Mouse (Mus musculus) kidney, postnatal 0 days (tissue): ENCODE results near the gene Igfbp2. TPM values are rescaled to one million over a fixed set of nuclear protein-coding genes. Genes with fewer than 3 reads are reported as not detected.

Experiments used
- ATAC-seq: fragments of 200-750 bp; cut with Nextera tagmentation; replicated peaks from 2 replicates; pipeline ENCODE4 v1.8.0; 2017; ENCODE audit warnings: low read depth, moderate number of reproducible peaks, moderate TSS enrichment, moderate library complexity; ENCODE audit not compliant: low FRiP score
- DNase-seq: peaks from one replicate; pipeline ENCODE4 v3.0.0-alpha.2; 2016; ENCODE audit warnings: low spot score
- H3K27ac ChIP-seq: fragments of 300-500 bp; sonication (generic); 2 replicates; pipeline ENCODE4 v1.5.1; 2014; ENCODE audit warnings: mild to moderate bottlenecking
- H3K27me3 ChIP-seq: fragments of 300-500 bp; sonication (generic); 2 replicates; pipeline ENCODE4 v1.6.1; 2014; ENCODE audit warnings: low read length, mixed read lengths; ENCODE audit not compliant: insufficient read depth
- H3K36me3 ChIP-seq: fragments of 300-500 bp; sonication (generic); 2 replicates; pipeline ENCODE4 v1.6.1; 2014; ENCODE audit warnings: low read length, mixed read lengths; ENCODE audit not compliant: insufficient read depth
- H3K4me1 ChIP-seq: fragments of 300-500 bp; sonication (generic); replicated peaks from 2 replicates; pipeline ENCODE4 v1.6.1; 2014; ENCODE audit warnings: antibody characterized with exemption, low read length, mixed read lengths; ENCODE audit not compliant: insufficient read depth
- H3K4me2 ChIP-seq: fragments of 300-500 bp; sonication (generic); 2 replicates; pipeline ENCODE4 v1.6.1; 2014; ENCODE audit warnings: mild to moderate bottlenecking, low read length, moderate library complexity, mixed read lengths
- H3K4me3 ChIP-seq: fragments of 300-500 bp; sonication (generic); replicated peaks from 2 replicates; pipeline ENCODE4 v1.5.1; 2014; ENCODE audit warnings: low read depth, low read length
- H3K9ac ChIP-seq: fragments of 300-500 bp; sonication (generic); 2 replicates; pipeline ENCODE4 v1.6.1; 2014; ENCODE audit warnings: low read depth, low read length
- H3K9me3 ChIP-seq: fragments of 300-500 bp; sonication (generic); replicated peaks from 2 replicates; pipeline ENCODE4 v1.6.1; 2016; ENCODE audit warnings: low read length, inconsistent platforms, mixed read lengths
- CTCF ChIP-seq: IDR thresholded peaks from 2 replicates; pipeline ENCODE4 v1.5.1; 2016; ENCODE audit warnings: antibody characterized with exemption, low read depth, mild to moderate bottlenecking, moderate library complexity
- WGBS: fragments of 180-500 bp; shearing (Covaris S2); extraction: QIAGEN DNeasy Blood & Tissue Kit; methylation state at CpG from one replicate; pipeline ENCODE4 v1.1.7; 2014; 5-methylcytosine and 5-hydroxymethylcytosine counted together
- polyA plus RNA-seq: library from polyadenylated mRNA; unstranded; fragments of >200 nt; fragmentation: Nextera tagmentation; extraction: Ambion mirVana; gene quantifications from 2 replicates; pipeline ENCODE4 v1.2.1, GENCODE M21; 2015

The Igfbp2 gene
- polyA plus RNA-seq, 1 experiment from 2014 or later: 123 TPM

- Histone ChIP-seq H3K4me3 (no peak overlapping the region), H3K9me3 (no peaks in the 10 kb centered on the region), H3K9ac (no peak overlapping the region), H3K27ac (no peak overlapping the region), H3K4me2 (no peak overlapping the region), H3K36me3 (peaks cover 6% of the 10 kb centered on the region; the same call in 1 of the 2 replicates), H3K27me3 (no peaks in the 10 kb centered on the region), H3K4me1 (peaks cover 8% of the 10 kb centered on the region)
- TF ChIP-seq CTCF: no peak
- DNase-seq: no peak
- WGBS: 57% methylated on average over 5 of the region's 5 CpGs
- no peak for ATAC-seq
Measured at GRCm38 (mm10) chr1:72866417-72866816, 42.1 kb downstream of the Igfbp2 start.

GRCm38 (mm10) chr1:72867346-72867745 lies 43.0 kb downstream of the Igfbp2 start:
- Histone ChIP-seq H3K36me3 (peaks cover 4% of the 10 kb centered on the region; the same call in 1 of the 2 replicates), H3K27ac (no peak overlapping the region), H3K4me2 (no peak overlapping the region), H3K9me3 (no peaks in the 10 kb centered on the region), H3K9ac (no peak overlapping the region), H3K4me3 (no peak overlapping the region), H3K4me1 (peaks cover 8% of the 10 kb centered on the region), H3K27me3 (no peaks in the 10 kb centered on the region)
- DNase-seq (no peak), ATAC-seq (no peak)
- TF ChIP-seq CTCF: no peak
- WGBS: 52% methylated on average over 1 of the region's 1 CpGs

- Histone ChIP-seq H3K4me1 (peaks cover 8% of the 10 kb centered on the region), H3K27ac (no peak overlapping the region; the same call in 1 of the 2 replicates), H3K9ac (no peak overlapping the region), H3K9me3 (no peaks in the 10 kb centered on the region), H3K27me3 (no peaks in the 10 kb centered on the region), H3K4me3 (no peak overlapping the region), H3K36me3 (no peaks in the 10 kb centered on the region), H3K4me2 (no peak overlapping the region)
- TF ChIP-seq CTCF: no peak
- DNase-seq (no peak), ATAC-seq (no peak)
- 66% methylated on average over 10 of the region's 10 CpGs for WGBS
Measured at GRCm38 (mm10) chr1:72868429-72869215, 44.3 kb downstream of the Igfbp2 start.

- H3K4me3 ChIP-seq: no peak overlapping the region
- H3K4me2 ChIP-seq: no peak overlapping the region
- no peaks in the 10 kb centered on the region for H3K9me3 ChIP-seq
- DNase-seq (no peak), ATAC-seq (no peak)
- TF ChIP-seq CTCF: no peak
- H3K27ac ChIP-seq: no peak overlapping the region
- H3K36me3 ChIP-seq: no peaks in the 10 kb centered on the region
- H3K9ac ChIP-seq: no peak overlapping the region
- H3K4me1 ChIP-seq: peaks cover 8% of the 10 kb centered on the region
- H3K27me3 ChIP-seq: no peaks in the 10 kb centered on the region
Measured at GRCm38 (mm10) chr1:72869275-72869674, 45.0 kb downstream of the Igfbp2 start.

- peak; percentile 62 for ATAC-seq
- no peaks in the 10 kb centered on the region for H3K9me3 ChIP-seq
- 7% methylated on average over 22 of the region's 22 CpGs for WGBS
Measured at GRCm38 (mm10) chr1:72869681-72870614, 45.6 kb downstream of the Igfbp2 start.

More at GRCm38 (mm10) chr1:72869681-72870614, 45.6 kb downstream of the Igfbp2 start:
- no peak for TF ChIP-seq CTCF
- H3K27ac ChIP-seq: peak overlapping the region; percentile 75
- peaks cover 8% of the 10 kb centered on the region for H3K4me1 ChIP-seq
- peak overlapping the region; percentile 91 for H3K4me2 ChIP-seq
- peak overlapping the region; percentile 65 for H3K4me3 ChIP-seq
- no peaks in the 10 kb centered on the region for H3K36me3 ChIP-seq
- H3K27me3 ChIP-seq: no peaks in the 10 kb centered on the region
- peak; percentile 93 for DNase-seq
- H3K9ac ChIP-seq: no peak overlapping the region
